Mouse (Mus musculus) lung, postnatal 10 days (tissue): ENCODE measurements around the gene Myef2.
"Not testable (repeated sequence)": the region's sequence is repeated elsewhere in the genome, so short reads cannot be mapped to it uniquely, and the experiment has no call there.

Experiments used
- DNase-seq: peaks from one replicate; pipeline ENCODE4 v3.0.0; 2021

Myef2 gene

GRCm38 (mm10) chr2:125123477-125123852 is at the start of gene Myef2:
Myef2 (minus strand) TSS chr2:125123661.
- peak; percentile 86 for DNase-seq

GRCm38 (mm10) chr2:125162012-125162470 is 38.6 kb upstream of the Myef2 start:
- DNase-seq, result no peak

GRCm38 (mm10) chr2:125155504-125155903 is 32.0 kb upstream of the Myef2 start:
- no peak for DNase-seq

- DNase-seq, result peak; percentile 25
These were observed 30.8 kb upstream of the Myef2 start for GRCm38 (mm10) chr2:125154294-125154693.

- no peak for DNase-seq
These were observed 28.9 kb upstream of the Myef2 start, which contains the start of gene Slc12a1 for GRCm38 (mm10) chr2:125152388-125152787. Slc12a1 (plus strand) TSS chr2:125152505.

GRCm38 (mm10) chr2:125142336-125142735 is 18.9 kb upstream of the Myef2 start:
- DNase-seq, result no peak

GRCm38 (mm10) chr2:125136846-125137245 is 13.4 kb upstream of the Myef2 start:
- no peak for DNase-seq

GRCm38 (mm10) chr2:125135903-125136811 is 12.7 kb upstream of the Myef2 start, which contains the start of gene Ctxn2:
Ctxn2 (plus strand) TSS chr2:125136692.
- DNase-seq, result peak; percentile 90

- no peak for DNase-seq
These were observed 10.7 kb upstream of the Myef2 start for GRCm38 (mm10) chr2:125134113-125134512.

- DNase-seq, result no peak
These were observed 3.3 kb upstream of the Myef2 start for GRCm38 (mm10) chr2:125126792-125127191.

- DNase-seq, result no peak
These were observed 2.4 kb upstream of the Myef2 start for GRCm38 (mm10) chr2:125125824-125126223.

- DNase-seq, result peak; percentile 52
These were observed 611 bp downstream of the Myef2 start for GRCm38 (mm10) chr2:125122624-125123476.

GRCm38 (mm10) chr2:125122288-125122623 is 1.2 kb downstream of the Myef2 start:
- DNase-seq, result no peak

- DNase-seq, result no peak
These were observed 3.9 kb downstream of the Myef2 start for GRCm38 (mm10) chr2:125119381-125120110.

- DNase-seq, result not testable (repeated sequence)
These were observed 16.9 kb downstream of the Myef2 start for GRCm38 (mm10) chr2:125106536-125106935.

- not testable (repeated sequence) for DNase-seq
These were observed 19.0 kb downstream of the Myef2 start for GRCm38 (mm10) chr2:125104491-125104890.

- not testable (repeated sequence) for DNase-seq
These were observed 31.3 kb downstream of the Myef2 start for GRCm38 (mm10) chr2:125092123-125092522.

GRCm38 (mm10) chr2:125088757-125089156 is 34.7 kb downstream of the Myef2 start:
- DNase-seq, result no peak

GRCm38 (mm10) chr2:125083879-125084278 is 39.6 kb downstream of the Myef2 start:
- no peak for DNase-seq

GRCm38 (mm10) chr2:125073056-125073780 is 50.2 kb downstream of the Myef2 start:
- DNase-seq, result peak; percentile 5

- no peak for DNase-seq
These were observed 54.8 kb downstream of the Myef2 start for GRCm38 (mm10) chr2:125068696-125069095.

- DNase-seq, result peak; percentile 57
These were observed 55.6 kb downstream of the Myef2 start, which contains the start of gene Slc24a5 for GRCm38 (mm10) chr2:125067894-125068293. Slc24a5 (plus strand) TSS chr2:125068124.
